Mouse (Mus musculus) midbrain, postnatal 0 days (tissue): ENCODE measurements at regions not wholly inside any gene's neighbourhood (a gene's known extent, or its start where the extent isn't known, plus 50 kb on each side); places are given as distances from the start of the nearest gene placed in this dataset.
"Not testable (repeated sequence)": the region's sequence is repeated elsewhere in the genome, so short reads cannot be mapped to it uniquely, and the experiment has no call there.

Source experiments
- ATAC-seq: fragments of 200-750 bp; cut with Nextera tagmentation; 2 replicates; pipeline ENCODE4 v1.8.0; 2017; ENCODE audit warnings: moderate number of reproducible peaks, mild to moderate bottlenecking, moderate TSS enrichment, moderate library complexity; ENCODE audit not compliant: low FRiP score
- DNase-seq: peaks from one replicate; pipeline ENCODE4 v3.0.0-alpha.2; 2015; ENCODE audit warnings: low spot score
- H3K27ac ChIP-seq: fragments of 300-500 bp; sonication (generic); 2 replicates; pipeline ENCODE4 v1.5.1; 2014; ENCODE audit warnings: low read depth, mild to moderate bottlenecking, low read length, mixed read lengths
- H3K27me3 ChIP-seq: fragments of 300-500 bp; sonication (generic); 2 replicates; pipeline ENCODE4 v1.6.1; 2014; ENCODE audit warnings: low read length, control low read depth, mixed read lengths; ENCODE audit not compliant: insufficient read depth
- H3K36me3 ChIP-seq: fragments of 300-500 bp; sonication (generic); 2 replicates; pipeline ENCODE4 v1.6.1; 2014; ENCODE audit warnings: low read length, control low read depth, mixed read lengths; ENCODE audit not compliant: insufficient read depth
- H3K4me1 ChIP-seq: fragments of 300-500 bp; sonication (generic); 2 replicates; pipeline ENCODE4 v1.6.1; 2014; ENCODE audit warnings: mild to moderate bottlenecking, control low read depth, antibody characterized with exemption, low read length, mixed read lengths; ENCODE audit not compliant: insufficient read depth
- H3K4me2 ChIP-seq: fragments of 300-500 bp; sonication (generic); 2 replicates; pipeline ENCODE4 v1.6.1; 2014; ENCODE audit warnings: low read depth, mild to moderate bottlenecking, low read length, mixed read lengths; ENCODE audit not compliant: poor library complexity, severe bottlenecking
- H3K4me3 ChIP-seq: fragments of 300-500 bp; sonication (generic); 2 replicates; pipeline ENCODE4 v1.5.1; 2014; ENCODE audit warnings: low read depth, mild to moderate bottlenecking, low read length, moderate library complexity
- H3K9ac ChIP-seq: fragments of 300-500 bp; sonication (generic); replicated peaks from 2 replicates; pipeline ENCODE4 v1.6.1; 2014; ENCODE audit warnings: mild to moderate bottlenecking, low read length, moderate library complexity, mixed read lengths; ENCODE audit not compliant: poor library complexity, severe bottlenecking
- H3K9me3 ChIP-seq: fragments of 300-500 bp; sonication (generic); 2 replicates; pipeline ENCODE4 v1.6.1; 2016; ENCODE audit warnings: low read length, control low read depth
- CTCF ChIP-seq: IDR thresholded peaks from 2 replicates; pipeline ENCODE4 v1.5.1; 2016; ENCODE audit warnings: antibody characterized with exemption, mild to moderate bottlenecking
- WGBS: fragments of 180-500 bp; shearing (Covaris S2); extraction: QIAGEN DNeasy Blood & Tissue Kit; methylation state at CpG from one replicate; pipeline ENCODE4 v1.1.7; 2014; 5-methylcytosine and 5-hydroxymethylcytosine counted together

GRCm38 (mm10) chr13:3406236-3407017, 131.4 kb upstream of the Gdi2 start:
- WGBS, result 43% methylated on average over 8 of the region's 8 CpGs
- ATAC-seq, result peak; percentile 84
- TF ChIP-seq CTCF, result peak; percentile 79
- H3K36me3 ChIP-seq, H3K4me2 ChIP-seq, H3K27me3 ChIP-seq, H3K27ac ChIP-seq, H3K4me1 ChIP-seq, H3K9me3 ChIP-seq, H3K9ac ChIP-seq, H3K4me3 ChIP-seq: not testable (repeated sequence)
- DNase-seq, result peak; percentile 86

GRCm38 (mm10) chr13:3410281-3410680, 127.6 kb upstream of the Gdi2 start:
- not testable (repeated sequence) for H3K27me3 ChIP-seq, H3K4me2 ChIP-seq, ATAC-seq

GRCm38 (mm10) chr13:3417026-3417425, 120.8 kb upstream of the Gdi2 start:
- TF ChIP-seq CTCF, result no peak
- ATAC-seq, result no peak
- H3K27me3 ChIP-seq, result no peaks in the 10 kb centered on the region
- H3K9ac ChIP-seq, result no peak overlapping the region
- H3K4me3 ChIP-seq, result no peak overlapping the region
- no peak overlapping the region for H3K4me2 ChIP-seq
- H3K9me3 ChIP-seq, result no peaks in the 10 kb centered on the region
- H3K27ac ChIP-seq, result no peak overlapping the region
- H3K4me1 ChIP-seq, result no peaks in the 10 kb centered on the region
- 74% methylated on average over 1 of the region's 1 CpGs for WGBS
- H3K36me3 ChIP-seq, result no peaks in the 10 kb centered on the region
- no peak for DNase-seq

More at GRCm38 (mm10) chr13:3410281-3410680, 127.6 kb upstream of the Gdi2 start:
- H3K36me3 ChIP-seq, H3K9ac ChIP-seq, DNase-seq, H3K4me3 ChIP-seq, H3K27ac ChIP-seq, H3K9me3 ChIP-seq, H3K4me1 ChIP-seq: not testable (repeated sequence)
- WGBS, result 76% methylated on average over 3 of the region's 3 CpGs

- 86% methylated on average over 6 of the region's 6 CpGs for WGBS
- ATAC-seq, result not testable (repeated sequence)
These were observed 82.5 kb upstream of the Gdi2 start for GRCm38 (mm10) chr13:3455374-3455773.

GRCm38 (mm10) chr13:3476884-3477283, 61.0 kb upstream of the Gdi2 start:
- Histone ChIP-seq H3K36me3 (no peaks in the 10 kb centered on the region), H3K9me3 (no peaks in the 10 kb centered on the region), H3K4me3 (no peak overlapping the region), H3K27ac (no peak overlapping the region), H3K27me3 (no peaks in the 10 kb centered on the region), H3K4me1 (no peaks in the 10 kb centered on the region), H3K4me2 (no peak overlapping the region), H3K9ac (no peak overlapping the region)
- DNase-seq (no peak), ATAC-seq (no peak)
- no peak for TF ChIP-seq CTCF

More at GRCm38 (mm10) chr13:3455374-3455773, 82.5 kb upstream of the Gdi2 start:
- not testable (repeated sequence) for H3K9me3 ChIP-seq, H3K36me3 ChIP-seq, H3K9ac ChIP-seq, H3K4me3 ChIP-seq, H3K27me3 ChIP-seq, DNase-seq, H3K27ac ChIP-seq, H3K4me2 ChIP-seq, H3K4me1 ChIP-seq

GRCm38 (mm10) chr13:3477997-3478728, 59.7 kb upstream of the Gdi2 start:
- H3K4me1 ChIP-seq, result no peaks in the 10 kb centered on the region
- WGBS, result 2% methylated on average over 41 of the region's 45 CpGs
- H3K27ac ChIP-seq, result peak overlapping the region; percentile 13; the same call in 1 of the 2 replicates
- no peak for TF ChIP-seq CTCF
- ATAC-seq (peak; percentile 97), DNase-seq (peak; percentile 72)
- peak overlapping the region; percentile 62 for H3K9ac ChIP-seq
- H3K4me2 ChIP-seq, result peak overlapping the region; percentile 86
- H3K4me3 ChIP-seq, result peak overlapping the region; percentile 63
- H3K27me3 ChIP-seq, result no peaks in the 10 kb centered on the region
- H3K36me3 ChIP-seq, result no peaks in the 10 kb centered on the region
- no peaks in the 10 kb centered on the region for H3K9me3 ChIP-seq
